Mouse (Mus musculus) hindbrain, postnatal 0 days (tissue): Measurements from ENCODE around the gene Itpr1. TPM values are rescaled to one million over a fixed set of nuclear protein-coding genes. Genes with fewer than 3 reads are reported as not detected.

Experiments used
- ATAC-seq: fragments of 200-750 bp; cut with Nextera tagmentation; 2 replicates; pipeline ENCODE4 v1.8.0; 2017; ENCODE audit warnings: mild to moderate bottlenecking, moderate TSS enrichment, moderate library complexity
- DNase-seq: peaks from one replicate; pipeline ENCODE4 v3.0.0-alpha.2; 2015; ENCODE audit warnings: low spot score
- H3K27ac ChIP-seq: fragments of 300-500 bp; sonication (generic); 2 replicates; pipeline ENCODE4 v1.5.1; 2014; ENCODE audit warnings: mild to moderate bottlenecking
- H3K27me3 ChIP-seq: fragments of 300-500 bp; sonication (generic); 2 replicates; pipeline ENCODE4 v1.6.1; 2014; ENCODE audit warnings: low read length, mixed read lengths; ENCODE audit not compliant: insufficient read depth
- H3K36me3 ChIP-seq: fragments of 300-500 bp; sonication (generic); 2 replicates; pipeline ENCODE4 v1.6.1; 2014; ENCODE audit warnings: low read length, mixed read lengths; ENCODE audit not compliant: insufficient read depth
- H3K4me1 ChIP-seq: fragments of 300-500 bp; sonication (generic); 2 replicates; pipeline ENCODE4 v1.6.1; 2014; ENCODE audit warnings: antibody characterized with exemption, low read length, mixed read lengths; ENCODE audit not compliant: insufficient read depth
- H3K4me2 ChIP-seq: fragments of 300-500 bp; sonication (generic); 2 replicates; pipeline ENCODE4 v1.6.1; 2014; ENCODE audit warnings: low read depth, mild to moderate bottlenecking, low read length, moderate library complexity, mixed read lengths
- H3K4me3 ChIP-seq: fragments of 300-500 bp; sonication (generic); 2 replicates; pipeline ENCODE4 v1.5.1; 2014; ENCODE audit warnings: low read length
- H3K9ac ChIP-seq: fragments of 300-500 bp; sonication (generic); replicated peaks from 2 replicates; pipeline ENCODE4 v1.6.1; 2014; ENCODE audit warnings: mild to moderate bottlenecking, low read length, moderate library complexity, mixed read lengths
- H3K9me3 ChIP-seq: fragments of 300-500 bp; sonication (generic); 2 replicates; pipeline ENCODE4 v1.6.1; 2016; ENCODE audit warnings: low read length, mixed read lengths
- CTCF ChIP-seq: IDR thresholded peaks from 2 replicates; pipeline ENCODE4 v1.5.1; 2016; ENCODE audit warnings: antibody characterized with exemption, control low read depth, low read depth
- WGBS: fragments of 180-500 bp; shearing (Covaris S2); extraction: QIAGEN DNeasy Blood & Tissue Kit; methylation state at CpG from one replicate; pipeline ENCODE4 v1.1.7; 2014; 5-methylcytosine and 5-hydroxymethylcytosine counted together
- polyA plus RNA-seq: library from polyadenylated mRNA; unstranded; fragments of >200 nt; fragmentation: Nextera tagmentation; extraction: Ambion mirVana; gene quantifications from 2 replicates; pipeline ENCODE4 v1.2.1, GENCODE M21; 2015
- total RNA-seq: library from RNA; depleted of rRNA; stranded (reverse); fragments of >200 nt; gene quantifications from 2 replicates; pipeline ENCODE4 v1.2.3, GENCODE M21; 2014

Itpr1 gene
- total and polyA plus RNA-seq, 2 experiments from 2014 or later: 7.2 to 47.1 TPM

GRCm38 (mm10) chr6:108213481-108214293, 791 bp downstream of the Itpr1 start:
- ATAC-seq (no peak), DNase-seq (peak; percentile 34)
- Histone ChIP-seq H3K4me2 (peak overlapping the region; percentile 80), H3K36me3 (no peaks in the 10 kb centered on the region), H3K27me3 (no peaks in the 10 kb centered on the region), H3K27ac (no peak overlapping the region), H3K4me1 (no peaks in the 10 kb centered on the region), H3K9ac (peak overlapping the region; percentile 25), H3K4me3 (peak overlapping the region; percentile 50), H3K9me3 (no peaks in the 10 kb centered on the region)
- no peak for TF ChIP-seq CTCF
- 3% methylated on average over 28 of the region's 29 CpGs for WGBS

GRCm38 (mm10) chr6:108214294-108214925, 1.5 kb downstream of the Itpr1 start:
- H3K4me2 ChIP-seq: peak overlapping the region; percentile 80
- no peaks in the 10 kb centered on the region for H3K4me1 ChIP-seq
- H3K36me3 ChIP-seq: no peaks in the 10 kb centered on the region
- H3K27ac ChIP-seq: no peak overlapping the region
- H3K27me3 ChIP-seq: no peaks in the 10 kb centered on the region
- no peak for ATAC-seq
- peak overlapping the region; percentile 25; the same call in 1 of the 2 replicates for H3K9ac ChIP-seq
- TF ChIP-seq CTCF: no peak
- DNase-seq: no peak
- peak overlapping the region; percentile 50 for H3K4me3 ChIP-seq
- H3K9me3 ChIP-seq: no peaks in the 10 kb centered on the region
- WGBS: 8% methylated on average over 10 of the region's 10 CpGs

DNA sequence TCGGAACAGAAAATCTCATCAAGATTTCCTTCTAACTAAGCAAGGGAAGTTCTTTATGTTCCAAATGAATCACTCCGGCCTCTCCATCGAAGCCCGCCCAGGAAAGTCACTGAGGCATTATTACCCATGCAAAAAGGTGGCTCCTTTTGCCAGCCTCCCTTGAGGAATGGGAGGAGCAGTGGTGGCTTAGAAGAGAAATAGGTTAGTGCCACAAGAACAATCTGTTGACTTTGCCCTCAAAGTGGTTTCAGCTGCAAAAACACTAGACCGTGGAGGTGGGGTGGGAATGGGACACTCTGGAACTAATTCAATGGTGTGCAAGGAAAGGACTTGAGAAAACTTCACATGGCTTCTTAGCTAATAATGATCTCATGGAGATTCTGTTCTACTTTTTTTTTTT, 3.2 kb downstream of the Itpr1 start:
- Histone ChIP-seq H3K4me2 (peak overlapping the region; percentile 0; the same call in 1 of the 2 replicates), H3K36me3 (no peaks in the 10 kb centered on the region), H3K4me3 (no peak overlapping the region), H3K4me1 (no peaks in the 10 kb centered on the region), H3K27me3 (no peaks in the 10 kb centered on the region), H3K27ac (no peak overlapping the region), H3K9me3 (no peaks in the 10 kb centered on the region), H3K9ac (no peak overlapping the region)
- no peak for TF ChIP-seq CTCF
- 82% methylated on average over 5 of the region's 5 CpGs for WGBS
- ATAC-seq: no peak
- no peak for DNase-seq

GRCm38 (mm10) chr6:108216832-108217231, 3.9 kb downstream of the Itpr1 start:
- ATAC-seq: no peak

DNA sequence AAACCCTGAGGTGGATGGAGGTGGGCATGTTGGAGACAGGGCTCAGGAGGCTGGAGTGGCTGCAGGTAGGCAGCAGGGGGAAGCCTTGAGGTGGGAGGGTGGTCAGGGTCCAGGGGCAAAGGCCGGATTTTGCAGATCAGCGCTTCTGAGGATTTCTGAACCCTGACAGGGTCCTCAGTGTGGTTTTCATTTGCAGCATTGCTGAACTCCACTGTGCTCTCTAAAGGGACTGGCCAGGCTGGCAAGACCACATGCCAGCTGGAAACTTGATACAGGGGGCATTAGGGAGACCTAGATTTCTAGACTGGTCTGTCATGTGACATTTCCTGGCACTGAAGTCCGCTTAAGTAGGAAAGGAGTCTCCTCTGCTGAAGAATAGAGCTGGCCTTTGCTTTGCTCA, 5.1 kb downstream of the Itpr1 start:
- ATAC-seq (no peak), DNase-seq (no peak)
- Histone ChIP-seq H3K4me1 (no peaks in the 10 kb centered on the region), H3K4me2 (no peak overlapping the region), H3K4me3 (no peak overlapping the region), H3K27me3 (no peaks in the 10 kb centered on the region), H3K9ac (no peak overlapping the region), H3K27ac (no peak overlapping the region), H3K36me3 (no peaks in the 10 kb centered on the region), H3K9me3 (no peaks in the 10 kb centered on the region)
- TF ChIP-seq CTCF: no peak
- 86% methylated on average over 3 of the region's 3 CpGs for WGBS

More at GRCm38 (mm10) chr6:108216832-108217231, 3.9 kb downstream of the Itpr1 start:
- H3K4me2 ChIP-seq: no peak overlapping the region
- no peak overlapping the region for H3K9ac ChIP-seq
- H3K4me3 ChIP-seq: no peak overlapping the region
- no peaks in the 10 kb centered on the region for H3K27me3 ChIP-seq
- H3K9me3 ChIP-seq: no peaks in the 10 kb centered on the region
- no peaks in the 10 kb centered on the region for H3K4me1 ChIP-seq
- no peak for DNase-seq
- H3K27ac ChIP-seq: no peak overlapping the region
- no peaks in the 10 kb centered on the region for H3K36me3 ChIP-seq
- 91% methylated on average over 8 of the region's 8 CpGs for WGBS
- TF ChIP-seq CTCF: no peak

DNA sequence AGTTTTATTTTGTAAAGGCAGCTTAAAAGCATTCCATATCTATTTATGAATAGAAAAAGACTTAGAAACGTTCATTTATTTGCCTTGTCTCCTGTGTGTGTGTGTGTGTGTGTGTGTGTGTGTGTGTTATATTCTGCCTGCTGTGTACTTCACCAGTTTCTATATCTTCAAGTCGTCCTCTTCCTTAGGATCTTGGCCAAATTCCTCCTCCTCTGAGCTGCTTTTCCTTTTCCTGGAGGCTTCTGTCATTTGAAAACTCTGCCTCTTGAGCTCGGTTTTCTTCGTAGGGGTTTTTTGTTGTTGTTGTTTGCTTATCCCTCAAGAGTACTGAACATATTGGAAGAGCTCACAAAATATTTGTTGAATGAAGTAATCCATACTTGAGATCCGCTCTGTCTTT, 9.5 kb downstream of the Itpr1 start:
- ATAC-seq (no peak), DNase-seq (no peak)
- no peak for TF ChIP-seq CTCF
- no peaks in the 10 kb centered on the region for H3K9me3 ChIP-seq
- H3K27me3 ChIP-seq: no peaks in the 10 kb centered on the region
- H3K4me3 ChIP-seq: no peak overlapping the region
- H3K9ac ChIP-seq: no peak overlapping the region
- H3K27ac ChIP-seq: no peak overlapping the region
- H3K36me3 ChIP-seq: no peaks in the 10 kb centered on the region
- H3K4me1 ChIP-seq: no peaks in the 10 kb centered on the region
- H3K4me2 ChIP-seq: no peak overlapping the region
- WGBS: 75% methylated on average over 5 of the region's 5 CpGs

- Histone ChIP-seq H3K9ac (no peak overlapping the region), H3K27ac (no peak overlapping the region), H3K27me3 (no peaks in the 10 kb centered on the region), H3K4me2 (no peak overlapping the region), H3K4me1 (no peaks in the 10 kb centered on the region), H3K4me3 (no peak overlapping the region), H3K36me3 (no peaks in the 10 kb centered on the region), H3K9me3 (no peaks in the 10 kb centered on the region)
- ATAC-seq: no peak
- TF ChIP-seq CTCF: no peak
- 95% methylated on average over 5 of the region's 5 CpGs for WGBS
- DNase-seq: no peak
Measured at GRCm38 (mm10) chr6:108222875-108223274, 10.0 kb downstream of the Itpr1 start.
